Mouse (Mus musculus) forebrain, embryonic 12.5 days (tissue): Measurements from ENCODE around the gene Il17rc. TPM values are rescaled to one million over a fixed set of nuclear protein-coding genes. Genes with fewer than 3 reads are reported as not detected.

Source experiments
- ATAC-seq: fragments of 200-750 bp; cut with Nextera tagmentation; 2 replicates; pipeline ENCODE4 v1.8.0; 2017; ENCODE audit warnings: moderate TSS enrichment; ENCODE audit not compliant: low FRiP score
- H3K27ac ChIP-seq: fragments of 300-500 bp; sonication (generic); 2 replicates; pipeline ENCODE4 v1.5.1; 2016; ENCODE audit warnings: mild to moderate bottlenecking
- H3K27me3 ChIP-seq: fragments of 300-500 bp; sonication (generic); 2 replicates; pipeline ENCODE4 v1.6.1; 2016; ENCODE audit warnings: mild to moderate bottlenecking
- H3K36me3 ChIP-seq: fragments of 300-500 bp; sonication (generic); replicated peaks from 2 replicates; pipeline ENCODE4 v1.6.1; 2016; ENCODE audit warnings: mild to moderate bottlenecking
- H3K4me1 ChIP-seq: fragments of 300-500 bp; sonication (generic); 2 replicates; pipeline ENCODE4 v1.6.1; 2016
- H3K4me2 ChIP-seq: fragments of 300-500 bp; sonication (generic); 2 replicates; pipeline ENCODE4 v1.6.1; 2016; ENCODE audit warnings: mild to moderate bottlenecking, moderate library complexity
- H3K4me3 ChIP-seq: fragments of 300-500 bp; sonication (generic); replicated peaks from 2 replicates; pipeline ENCODE4 v1.5.1; 2016; ENCODE audit warnings: mild to moderate bottlenecking
- H3K9ac ChIP-seq: fragments of 300-500 bp; sonication (generic); 2 replicates; pipeline ENCODE4 v1.6.1; 2016; ENCODE audit warnings: mild to moderate bottlenecking
- H3K9me3 ChIP-seq: fragments of 300-500 bp; sonication (generic); 2 replicates; pipeline ENCODE4 v1.6.1; 2016
- WGBS: fragments of 180-500 bp; shearing (Covaris S2); methylation state at CpG from one replicate; pipeline ENCODE4 v1.1.7; 2016; 5-methylcytosine and 5-hydroxymethylcytosine counted together
- polyA plus RNA-seq: library from polyadenylated mRNA; unstranded; fragments of >200 nt; fragmentation: Nextera tagmentation; extraction: Ambion mirVana; gene quantifications from 2 replicates; pipeline ENCODE4 v1.2.1, GENCODE M21; 2016

Gene Il17rc
- polyA plus RNA-seq, 1 experiment from 2014 or later, result 2.2 TPM

- no peak overlapping the region for H3K4me3 ChIP-seq
- no peaks in the 10 kb centered on the region for H3K36me3 ChIP-seq
- 90% methylated on average over 1 of the region's 1 CpGs for WGBS
- peaks cover 5% of the 10 kb centered on the region for H3K4me1 ChIP-seq
- no peak overlapping the region for H3K4me2 ChIP-seq
- ATAC-seq, result no peak
- H3K27ac ChIP-seq, result no peak overlapping the region
- H3K9me3 ChIP-seq, result no peaks in the 10 kb centered on the region
- H3K27me3 ChIP-seq, result peaks cover 12% of the 10 kb centered on the region
- H3K9ac ChIP-seq, result no peak overlapping the region
Measured at GRCm38 (mm10) chr6:113505689-113506088, 34.5 kb downstream of the Il17rc start.

GRCm38 (mm10) chr6:113507130-113507529, 35.9 kb downstream of the Il17rc start:
- Histone ChIP-seq H3K9ac (no peak overlapping the region), H3K36me3 (0 out of 2 replicates have a peak, but pooled peaks cover under 1% of the 10 kb centered on the region), H3K27ac (no peak overlapping the region), H3K4me2 (no peak overlapping the region), H3K9me3 (no peaks in the 10 kb centered on the region), H3K27me3 (no peaks in the 10 kb centered on the region), H3K4me1 (no peaks in the 10 kb centered on the region), H3K4me3 (no peak overlapping the region)
- no peak for ATAC-seq

- Histone ChIP-seq H3K27me3 (no peaks in the 10 kb centered on the region), H3K27ac (no peak overlapping the region), H3K9ac (no peak overlapping the region), H3K4me3 (no peak overlapping the region), H3K4me2 (no peak overlapping the region), H3K4me1 (no peaks in the 10 kb centered on the region), H3K36me3 (peaks cover 9% of the 10 kb centered on the region), H3K9me3 (no peaks in the 10 kb centered on the region)
- no peak for ATAC-seq
- 63% methylated on average over 7 of the region's 7 CpGs for WGBS
Measured at GRCm38 (mm10) chr6:113508272-113508946, 37.2 kb downstream of the Il17rc start.

GRCm38 (mm10) chr6:113508947-113509280, 37.7 kb downstream of the Il17rc start:
- Histone ChIP-seq H3K36me3 (peaks cover 14% of the 10 kb centered on the region), H3K4me2 (no peak overlapping the region), H3K4me3 (no peak overlapping the region), H3K4me1 (no peaks in the 10 kb centered on the region), H3K9me3 (no peaks in the 10 kb centered on the region), H3K9ac (no peak overlapping the region), H3K27me3 (no peaks in the 10 kb centered on the region), H3K27ac (no peak overlapping the region)
- 57% methylated on average over 5 of the region's 5 CpGs for WGBS
- ATAC-seq, result no peak

- no peak for ATAC-seq
- 98% methylated on average over 6 of the region's 6 CpGs for WGBS
Measured at GRCm38 (mm10) chr6:113513944-113514343, 42.7 kb downstream of the Il17rc start.

GRCm38 (mm10) chr6:113514600-113514999, 43.4 kb downstream of the Il17rc start:
- WGBS, result 99% methylated on average over 3 of the region's 3 CpGs
- H3K9ac ChIP-seq, result no peak overlapping the region
- no peak overlapping the region for H3K4me2 ChIP-seq
- H3K9me3 ChIP-seq, result no peaks in the 10 kb centered on the region
- no peaks in the 10 kb centered on the region for H3K4me1 ChIP-seq
- no peak overlapping the region for H3K4me3 ChIP-seq
- H3K27ac ChIP-seq, result no peak overlapping the region
- ATAC-seq, result no peak
- H3K27me3 ChIP-seq, result no peaks in the 10 kb centered on the region
- H3K36me3 ChIP-seq, result peaks cover 71% of the 10 kb centered on the region

More at GRCm38 (mm10) chr6:113513944-113514343, 42.7 kb downstream of the Il17rc start:
- H3K36me3 ChIP-seq, result peaks cover 64% of the 10 kb centered on the region
- H3K9ac ChIP-seq, result no peak overlapping the region
- H3K4me2 ChIP-seq, result no peak overlapping the region
- H3K27ac ChIP-seq, result no peak overlapping the region
- no peak overlapping the region for H3K4me3 ChIP-seq
- no peaks in the 10 kb centered on the region for H3K27me3 ChIP-seq
- H3K4me1 ChIP-seq, result no peaks in the 10 kb centered on the region
- no peaks in the 10 kb centered on the region for H3K9me3 ChIP-seq

- Histone ChIP-seq H3K9me3 (no peaks in the 10 kb centered on the region), H3K27me3 (no peaks in the 10 kb centered on the region), H3K4me3 (no peak overlapping the region), H3K36me3 (peaks cover 92% of the 10 kb centered on the region), H3K9ac (no peak overlapping the region), H3K27ac (no peak overlapping the region), H3K4me1 (no peaks in the 10 kb centered on the region), H3K4me2 (no peak overlapping the region)
- WGBS, result 93% methylated on average over 8 of the region's 8 CpGs
- ATAC-seq, result no peak
Measured at GRCm38 (mm10) chr6:113517434-113518080, 46.3 kb downstream of the Il17rc start.

- no peaks in the 10 kb centered on the region for H3K9me3 ChIP-seq
- H3K27ac ChIP-seq, result no peak overlapping the region
- ATAC-seq, result no peak
- 88% methylated on average over 1 of the region's 1 CpGs for WGBS
- no peak overlapping the region for H3K4me3 ChIP-seq
- no peaks in the 10 kb centered on the region for H3K4me1 ChIP-seq
- H3K27me3 ChIP-seq, result no peaks in the 10 kb centered on the region
- H3K9ac ChIP-seq, result no peak overlapping the region
- peaks cover 56% of the 10 kb centered on the region for H3K36me3 ChIP-seq
- H3K4me2 ChIP-seq, result no peak overlapping the region
Measured at GRCm38 (mm10) chr6:113522310-113522709, 51.1 kb downstream of the Il17rc start.

- Histone ChIP-seq H3K4me2 (no peak overlapping the region), H3K36me3 (peaks cover 45% of the 10 kb centered on the region), H3K27me3 (no peaks in the 10 kb centered on the region), H3K4me3 (no peak overlapping the region), H3K9ac (no peak overlapping the region), H3K9me3 (no peaks in the 10 kb centered on the region), H3K27ac (no peak overlapping the region), H3K4me1 (no peaks in the 10 kb centered on the region)
- 93% methylated on average over 8 of the region's 8 CpGs for WGBS
- no peak for ATAC-seq
Measured at GRCm38 (mm10) chr6:113523420-113523819, 52.2 kb downstream of the Il17rc start.

GRCm38 (mm10) chr6:113530932-113531839, 60.0 kb downstream of the Il17rc start, which contains the start of the genes Emc3 and Fancd2:
Emc3 (minus strand) TSS chr6:113531652.
Fancd2 (plus strand) TSS chr6:113531682.
- Histone ChIP-seq H3K4me3 (peak within 1 kb of the TSS; percentile 82), H3K36me3 (no peaks in the 10 kb centered on the region; the same call in 1 of the 2 replicates), H3K4me2 (peak within 1 kb of the TSS; percentile 69), H3K4me1 (peaks cover 18% of the 10 kb centered on the region), H3K27ac (peak within 1 kb of the TSS; percentile 62), H3K9me3 (no peaks in the 10 kb centered on the region), H3K27me3 (no peaks in the 10 kb centered on the region), H3K9ac (peak within 1 kb of the TSS; percentile 80)
- WGBS, result 1% methylated on average over 47 of the region's 47 CpGs
- peak; percentile 89 for ATAC-seq

- peak overlapping the region; percentile 80 for H3K9ac ChIP-seq
- no peak; the same call in 1 of the 2 replicates for ATAC-seq
- H3K27me3 ChIP-seq, result no peaks in the 10 kb centered on the region
- H3K4me3 ChIP-seq, result peak overlapping the region; percentile 82
- 4% methylated on average over 7 of the region's 7 CpGs for WGBS
- H3K4me2 ChIP-seq, result peak overlapping the region; percentile 69
- H3K27ac ChIP-seq, result no peak overlapping the region
- H3K9me3 ChIP-seq, result no peaks in the 10 kb centered on the region
- peaks cover 5% of the 10 kb centered on the region for H3K36me3 ChIP-seq
- H3K4me1 ChIP-seq, result peaks cover 18% of the 10 kb centered on the region
Measured at GRCm38 (mm10) chr6:113531840-113532404, 60.7 kb downstream of the Il17rc start.
